Mouse (Mus musculus): ENCODE measurements around the gene Cntd1. TPM values are rescaled to one million over a fixed set of nuclear protein-coding genes. Genes with fewer than 3 reads are reported as not detected.
"Not testable (repeated sequence)": the region's sequence is repeated elsewhere in the genome, so short reads cannot be mapped to it uniquely, and the experiment has no call there.

Gene Cntd1
- polyA plus RNA-seq, 1 experiment from 2014 or later, result 1.3 TPM

DNA sequence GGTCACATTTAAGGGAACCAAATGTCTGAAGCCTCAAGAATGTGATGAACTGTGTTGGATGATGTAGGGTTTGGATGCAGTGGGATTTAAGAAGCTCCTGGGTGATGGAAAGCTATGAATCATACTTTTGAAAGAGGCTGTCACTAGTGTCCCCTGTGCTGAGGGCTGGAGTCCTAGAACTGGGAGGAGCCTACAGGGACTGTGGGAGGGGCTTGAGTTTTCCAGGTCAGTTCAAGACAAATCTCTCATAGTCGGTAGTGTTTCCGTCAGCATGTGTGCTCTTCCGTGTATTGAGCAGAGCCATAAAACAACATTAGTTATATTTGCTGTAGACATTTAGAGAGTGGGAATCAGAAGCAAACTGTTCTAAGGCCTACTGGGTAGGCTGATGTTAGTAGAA is 48.5 kb downstream of the Cntd1 start:
- peaks cover 6% of the 10 kb centered on the region; the same call in 1 of the 2 replicates for H3K36me3 ChIP-seq (ENCODE audit: control insufficient read depth, insufficient read depth, low read length)
- no peak overlapping the region for H3K27ac ChIP-seq (ENCODE audit: low read depth, low read length)
- no peak overlapping the region for H3K9ac ChIP-seq (ENCODE audit: low read depth, low read length)
- no peaks in the 10 kb centered on the region for H3K27me3 ChIP-seq (ENCODE audit: control insufficient read depth, insufficient read depth, low read length)
- no peak overlapping the region for H3K4me3 ChIP-seq (ENCODE audit: low read depth, low read length)
- no peak overlapping the region for H3K4me2 ChIP-seq (replicated peaks; ENCODE audit: low read depth, low read length)
- no peak for ATAC-seq (ENCODE audit: low FRiP score)
- DNase-seq (ENCODE audit: low spot score), result no peak
- H3K4me1 ChIP-seq (replicated peaks; ENCODE audit: control insufficient read depth, insufficient read depth, low read length), result no peaks in the 10 kb centered on the region
- WGBS, result 52% methylated on average over 3 of the region's 3 CpGs
- no peaks in the 10 kb centered on the region for H3K9me3 ChIP-seq (ENCODE audit: control insufficient read depth, low read length)

GRCm38 (mm10) chr11:101328941-101329635 is 50.3 kb downstream of the Cntd1 start:
- H3K27me3 ChIP-seq (ENCODE audit: control insufficient read depth, insufficient read depth, low read length), result no peaks in the 10 kb centered on the region

DNA sequence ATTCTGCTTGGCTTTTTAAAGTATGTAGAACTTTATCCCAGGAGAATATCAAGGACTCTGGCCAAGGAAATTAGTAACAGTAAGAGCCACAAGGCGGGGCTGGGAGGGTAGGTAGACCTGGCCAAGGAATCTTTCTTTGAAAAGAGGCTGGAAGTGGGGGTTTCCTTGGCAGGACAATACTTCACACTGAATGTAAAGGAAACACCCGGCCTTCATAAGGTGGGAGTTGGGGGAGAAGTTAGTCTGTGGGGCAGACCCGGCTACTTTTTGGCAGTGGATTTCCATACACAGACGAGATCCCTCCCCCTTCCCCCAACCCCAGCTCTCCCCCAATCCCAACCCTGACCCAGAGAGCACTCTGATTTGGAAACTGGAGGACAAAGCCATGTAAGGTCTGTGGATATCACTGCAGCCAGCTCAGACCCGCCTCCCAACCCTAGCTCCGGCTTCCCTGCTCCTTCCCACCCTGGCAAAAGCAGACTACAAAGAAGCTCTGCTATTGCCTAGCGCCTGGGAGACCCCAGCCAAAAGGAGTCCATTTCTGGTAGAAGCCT is 51.6 kb downstream of the Cntd1 start, which contains the start of gene Aoc3:
Gene Aoc3, plus strand, starts transcription at position 235 of the 554 bp plus-strand sequence.
- 65% methylated on average over 7 of the region's 7 CpGs for WGBS
- ATAC-seq (ENCODE audit: low FRiP score) (no peak), DNase-seq (ENCODE audit: low spot score) (no peak)
- Histone ChIP-seq H3K4me3 (ENCODE audit: low read depth, low read length) (no peak within 1 kb of the TSS), H3K27me3 (ENCODE audit: control insufficient read depth, insufficient read depth, low read length) (no peaks in the 10 kb centered on the region), H3K36me3 (ENCODE audit: control insufficient read depth, insufficient read depth, low read length) (0 out of 2 replicates have a peak, but pooled peaks cover 3% of the 10 kb centered on the region), H3K9ac (ENCODE audit: low read depth, low read length) (no peak within 1 kb of the TSS), H3K9me3 (ENCODE audit: control insufficient read depth, low read length) (no peaks in the 10 kb centered on the region), H3K4me1 (replicated peaks; ENCODE audit: control insufficient read depth, insufficient read depth, low read length) (no peaks in the 10 kb centered on the region; the same call in 1 of the 2 replicates), H3K4me2 (replicated peaks; ENCODE audit: low read depth, low read length) (no peak within 1 kb of the TSS), H3K27ac (ENCODE audit: low read depth, low read length) (no peak within 1 kb of the TSS)

More at GRCm38 (mm10) chr11:101328941-101329635, 50.3 kb downstream of the Cntd1 start:
- ATAC-seq (ENCODE audit: low FRiP score), result no peak
- 81% methylated on average over 6 of the region's 6 CpGs for whole genome bisulfite sequencing
- Histone ChIP-seq H3K9me3 (ENCODE audit: control insufficient read depth, low read length) (no peaks in the 10 kb centered on the region), H3K4me1 (replicated peaks; ENCODE audit: control insufficient read depth, insufficient read depth, low read length) (no peaks in the 10 kb centered on the region; the same call in 1 of the 2 replicates), H3K9ac (ENCODE audit: low read depth, low read length) (no peak overlapping the region), H3K36me3 (ENCODE audit: control insufficient read depth, insufficient read depth, low read length) (0 out of 2 replicates have a peak, but pooled peaks cover 3% of the 10 kb centered on the region), H3K4me2 (replicated peaks; ENCODE audit: low read depth, low read length) (no peak overlapping the region), H3K27ac (ENCODE audit: low read depth, low read length) (no peak overlapping the region), H3K4me3 (ENCODE audit: low read depth, low read length) (no peak overlapping the region)
- no peak for DNase-seq (ENCODE audit: low spot score)

- not testable (repeated sequence) for H3K9me3 ChIP-seq (ENCODE audit: control insufficient read depth, low read length)
Measured at GRCm38 (mm10) chr11:101330961-101331360, 52.1 kb downstream of the Cntd1 start.

DNA sequence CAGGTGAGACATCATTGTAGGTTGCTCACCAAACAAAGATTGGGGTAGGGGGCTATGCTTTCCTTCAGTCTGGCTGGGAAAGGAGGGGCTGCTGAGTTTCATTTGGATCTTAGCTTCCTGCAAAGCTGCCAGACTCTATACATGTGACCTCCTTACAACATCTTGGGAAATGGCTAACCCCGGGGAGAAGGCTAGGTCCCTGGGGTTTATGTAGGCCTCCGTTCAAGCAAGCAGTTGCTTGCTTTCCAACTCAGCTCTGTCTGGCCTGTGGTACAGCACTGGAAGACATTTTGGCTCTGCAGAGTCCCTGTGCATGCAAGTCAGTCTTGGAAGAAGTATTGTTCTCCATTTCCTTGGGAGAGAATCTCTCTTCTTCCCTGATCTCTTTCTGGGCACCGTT is 53.7 kb downstream of the Cntd1 start:
- no peak overlapping the region for H3K4me2 ChIP-seq (replicated peaks; ENCODE audit: low read depth, low read length)
- no peaks in the 10 kb centered on the region for H3K36me3 ChIP-seq (ENCODE audit: control insufficient read depth, insufficient read depth, low read length)
- no peaks in the 10 kb centered on the region for H3K9me3 ChIP-seq (ENCODE audit: control insufficient read depth, low read length)
- DNase-seq (ENCODE audit: low spot score), result no peak
- H3K27me3 ChIP-seq (ENCODE audit: control insufficient read depth, insufficient read depth, low read length), result no peaks in the 10 kb centered on the region
- ATAC-seq (ENCODE audit: low FRiP score), result no peak
- H3K4me1 ChIP-seq (replicated peaks; ENCODE audit: control insufficient read depth, insufficient read depth, low read length), result no peaks in the 10 kb centered on the region; the same call in none of the 2 replicates
- no peak overlapping the region for H3K27ac ChIP-seq (ENCODE audit: low read depth, low read length)
- no peak overlapping the region for H3K4me3 ChIP-seq (ENCODE audit: low read depth, low read length)
- 83% methylated on average over 3 of the region's 3 CpGs for WGBS
- no peak overlapping the region for H3K9ac ChIP-seq (ENCODE audit: low read depth, low read length)

More at GRCm38 (mm10) chr11:101330961-101331360, 52.1 kb downstream of the Cntd1 start:
- not testable (repeated sequence) for H3K4me3 ChIP-seq (ENCODE audit: low read depth, low read length); H3K27me3 ChIP-seq (ENCODE audit: control insufficient read depth, insufficient read depth, low read length); ATAC-seq (ENCODE audit: low FRiP score); DNase-seq (ENCODE audit: low spot score); H3K4me2 ChIP-seq (replicated peaks; ENCODE audit: low read depth, low read length); H3K36me3 ChIP-seq (ENCODE audit: control insufficient read depth, insufficient read depth, low read length); H3K9ac ChIP-seq (ENCODE audit: low read depth, low read length); H3K27ac ChIP-seq (ENCODE audit: low read depth, low read length); H3K4me1 ChIP-seq (replicated peaks; ENCODE audit: control insufficient read depth, insufficient read depth, low read length)
- 83% methylated on average over 6 of the region's 6 CpGs for WGBS

- ATAC-seq (ENCODE audit: low FRiP score) (no peak), DNase-seq (ENCODE audit: low spot score) (peak; percentile 25)
- peak overlapping the region; percentile 62; the same call in 1 of the 2 replicates for H3K27ac ChIP-seq (ENCODE audit: low read depth, low read length)
- no peak overlapping the region for H3K9ac ChIP-seq (ENCODE audit: low read depth, low read length)
- H3K4me1 ChIP-seq (replicated peaks; ENCODE audit: control insufficient read depth, insufficient read depth, low read length), result no peaks in the 10 kb centered on the region; the same call in none of the 2 replicates
- no peaks in the 10 kb centered on the region for H3K27me3 ChIP-seq (ENCODE audit: control insufficient read depth, insufficient read depth, low read length)
- no peaks in the 10 kb centered on the region for H3K36me3 ChIP-seq (ENCODE audit: control insufficient read depth, insufficient read depth, low read length)
- H3K9me3 ChIP-seq (ENCODE audit: control insufficient read depth, low read length), result no peaks in the 10 kb centered on the region
- 17% methylated on average over 10 of the region's 10 CpGs for WGBS
- H3K4me3 ChIP-seq (ENCODE audit: low read depth, low read length), result no peak overlapping the region
- no peak overlapping the region for H3K4me2 ChIP-seq (replicated peaks; ENCODE audit: low read depth, low read length)
Measured at GRCm38 (mm10) chr11:101334023-101334422, 55.2 kb downstream of the Cntd1 start.

GRCm38 (mm10) chr11:101334516-101334915 is 55.7 kb downstream of the Cntd1 start:
- Histone ChIP-seq H3K4me3 (ENCODE audit: low read depth, low read length) (no peak overlapping the region), H3K27ac (ENCODE audit: low read depth, low read length) (peak overlapping the region; percentile 62), H3K27me3 (ENCODE audit: control insufficient read depth, insufficient read depth, low read length) (no peaks in the 10 kb centered on the region), H3K36me3 (ENCODE audit: control insufficient read depth, insufficient read depth, low read length) (no peaks in the 10 kb centered on the region), H3K9ac (ENCODE audit: low read depth, low read length) (no peak overlapping the region), H3K9me3 (ENCODE audit: control insufficient read depth, low read length) (no peaks in the 10 kb centered on the region), H3K4me1 (replicated peaks; ENCODE audit: control insufficient read depth, insufficient read depth, low read length) (no peaks in the 10 kb centered on the region; the same call in none of the 2 replicates), H3K4me2 (replicated peaks; ENCODE audit: low read depth, low read length) (no peak overlapping the region)
- WGBS, result 6% methylated on average over 6 of the region's 6 CpGs
- DNase-seq (ENCODE audit: low spot score), result peak; percentile 62
- ATAC-seq (ENCODE audit: low FRiP score), result no peak

GRCm38 (mm10) chr11:101335685-101336084 is 56.9 kb downstream of the Cntd1 start:
- DNase-seq (ENCODE audit: low spot score) (no peak), ATAC-seq (ENCODE audit: low FRiP score) (no peak)
- Histone ChIP-seq H3K9ac (ENCODE audit: low read depth, low read length) (no peak overlapping the region), H3K27ac (ENCODE audit: low read depth, low read length) (no peak overlapping the region), H3K36me3 (ENCODE audit: control insufficient read depth, insufficient read depth, low read length) (no peaks in the 10 kb centered on the region), H3K4me3 (ENCODE audit: low read depth, low read length) (no peak overlapping the region), H3K4me2 (replicated peaks; ENCODE audit: low read depth, low read length) (no peak overlapping the region), H3K9me3 (ENCODE audit: control insufficient read depth, low read length) (no peaks in the 10 kb centered on the region), H3K4me1 (replicated peaks; ENCODE audit: control insufficient read depth, insufficient read depth, low read length) (no peaks in the 10 kb centered on the region; the same call in none of the 2 replicates), H3K27me3 (ENCODE audit: control insufficient read depth, insufficient read depth, low read length) (no peaks in the 10 kb centered on the region)
- WGBS, result 88% methylated on average over 9 of the region's 9 CpGs
